Mouse (Mus musculus) T-helper 17 cell (primary cell): ENCODE results near the gene 4922502D21Rik.

Experiments
- in situ Hi-C, 2 experiments: fragments of 300-600 bp; cut with MboI, MseI; formaldehyde crosslinking; loops; 1 replicate in 1 of 2; 2 replicates in 1 of 2; pipeline ENCODE4 v1.15.1; 2025; ENCODE audit warnings: high pct_unique_total_duplicates in 2 of 2

4922502D21Rik gene

GRCm38 (mm10) chr6:129315698-129316097 is 15.9 kb downstream of the 4922502D21Rik start:
- in situ Hi-C loops: no loop called here

- in situ Hi-C loops: no loop called here
These were observed 16.9 kb downstream of the 4922502D21Rik start for GRCm38 (mm10) chr6:129314655-129315168.

- in situ Hi-C loops: no loop called here
These were observed 19.1 kb downstream of the 4922502D21Rik start for GRCm38 (mm10) chr6:129312499-129312898.

DNA sequence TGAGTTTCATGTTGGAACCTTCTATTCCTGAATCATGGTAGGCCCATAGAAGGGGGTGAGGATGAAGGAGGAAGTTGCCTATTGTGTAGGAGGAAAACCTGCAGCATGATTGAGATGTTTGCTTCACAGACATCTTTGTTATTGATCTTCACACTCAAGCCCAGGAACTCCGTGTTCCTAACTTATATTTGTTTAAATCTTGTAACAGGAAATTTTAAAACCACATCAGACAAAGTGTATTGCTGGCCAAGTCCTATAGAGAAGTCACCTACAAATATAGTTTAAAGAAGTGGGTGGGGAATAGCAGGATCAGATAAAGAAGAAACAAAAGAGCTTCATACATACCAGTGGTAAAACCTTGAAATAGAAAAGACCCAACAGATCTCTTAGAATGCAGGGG is 27.4 kb downstream of the 4922502D21Rik start:
- in situ Hi-C loops: loop anchor here (10.0 kb wide), 2 partner anchors 381 to 441 kb away; partner anchors contain the start of gene Klri2 (in 1 of the 2)

DNA sequence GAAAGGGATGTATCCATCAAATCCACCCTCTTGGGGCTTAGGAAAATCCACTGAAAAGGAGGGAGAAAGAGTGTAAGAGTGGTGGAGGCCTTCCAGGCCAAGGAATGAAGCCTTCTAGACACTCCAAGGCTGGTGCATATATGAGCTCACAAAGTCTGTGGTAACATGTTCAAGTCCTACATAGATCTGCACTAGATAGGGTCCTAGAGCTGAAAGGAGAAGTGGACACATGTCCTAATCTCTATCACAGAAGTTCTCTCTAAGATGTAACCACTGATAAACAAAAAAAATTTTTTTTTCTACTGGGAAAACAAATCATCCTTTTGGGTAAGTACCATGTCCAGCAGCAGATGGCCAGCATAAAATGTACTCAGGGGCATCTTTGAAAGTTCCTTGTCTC is 42.9 kb downstream of the 4922502D21Rik start:
- in situ Hi-C loops: no loop called here

DNA sequence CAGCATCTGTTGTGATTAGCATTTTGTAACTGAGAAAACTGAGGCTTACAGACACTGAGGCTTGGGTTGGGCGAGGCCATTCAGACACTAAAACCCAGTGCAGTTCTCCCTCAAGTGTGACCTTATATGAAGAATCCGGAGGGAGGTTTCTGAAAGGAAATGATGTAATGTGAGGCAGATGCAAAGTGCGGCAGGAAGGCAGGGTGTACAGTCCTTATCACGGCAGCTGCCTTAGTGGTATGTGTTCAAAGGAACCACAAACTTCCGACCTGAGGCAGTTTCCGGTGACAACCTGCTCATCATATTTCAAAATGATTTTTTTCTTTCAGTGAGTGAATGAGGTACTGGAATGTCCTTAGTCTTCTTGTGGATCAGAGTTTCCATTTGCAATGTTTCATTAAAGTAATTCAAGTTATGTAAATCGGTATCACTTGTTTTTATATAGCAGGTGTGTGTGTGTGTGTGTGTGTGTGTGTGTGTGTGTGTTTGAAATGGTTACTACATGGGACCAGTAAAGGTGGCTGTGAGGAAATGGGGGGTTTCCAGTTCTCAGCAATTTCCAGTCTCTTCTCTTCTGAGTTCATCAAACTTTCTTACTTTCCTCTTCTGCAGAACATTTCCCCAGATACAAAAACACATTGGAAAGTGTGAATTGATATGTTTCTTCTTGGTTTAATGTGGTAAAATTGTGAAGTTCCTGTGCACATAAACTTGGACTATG is 47.1 kb downstream of the 4922502D21Rik start:
- in situ Hi-C loops: no loop called here

DNA sequence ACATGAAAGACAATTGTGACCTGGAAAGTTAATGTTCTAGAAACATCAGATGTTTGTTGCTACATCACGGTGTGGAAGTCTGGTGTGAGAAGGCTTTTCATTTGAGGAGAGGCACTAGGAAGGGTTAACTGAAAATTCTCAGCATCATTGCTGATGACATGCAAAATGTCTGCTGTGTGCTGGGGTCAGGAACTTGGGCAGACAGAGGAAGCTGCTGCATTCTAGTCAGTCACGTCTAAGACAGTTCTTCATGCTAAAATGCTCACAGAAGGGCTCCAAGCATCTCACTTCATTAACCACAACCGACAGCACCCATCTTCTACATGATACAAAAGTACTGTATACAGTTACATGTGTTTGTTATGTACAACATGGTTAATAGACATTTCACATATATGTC is 48.3 kb downstream of the 4922502D21Rik start:
- in situ Hi-C loops: no loop called here

DNA sequence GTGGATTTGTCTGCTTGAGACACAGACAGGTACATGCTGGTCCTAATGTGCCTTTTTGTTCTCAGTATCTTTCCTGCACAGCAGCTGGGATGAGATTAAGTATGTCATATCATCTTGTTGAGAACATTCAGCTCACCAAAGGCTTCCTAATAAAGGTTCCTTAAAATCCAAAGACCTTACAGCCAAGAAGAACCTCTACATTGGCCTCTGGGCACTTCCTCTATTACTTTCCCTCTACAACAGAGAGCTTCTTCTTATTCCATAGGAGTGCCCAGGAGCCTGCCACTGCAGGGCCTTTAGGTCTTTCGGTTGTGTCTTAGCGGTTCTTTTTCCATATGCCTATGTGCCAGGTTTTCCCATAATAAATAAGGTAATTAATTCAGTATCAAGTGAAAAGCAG is 55.1 kb downstream of the 4922502D21Rik start:
- in situ Hi-C loops: no loop called here

- in situ Hi-C loops: no loop called here
These were observed 55.9 kb downstream of the 4922502D21Rik start for GRCm38 (mm10) chr6:129275624-129276203.

GRCm38 (mm10) chr6:129275220-129275619 is 56.4 kb downstream of the 4922502D21Rik start, which contains the start of gene Cd69:
Gene Cd69 (minus strand): TSS chr6:129275436.
- in situ Hi-C loops: no loop called here

GRCm38 (mm10) chr6:129274476-129274875 is 57.1 kb downstream of the 4922502D21Rik start:
- in situ Hi-C loops: no loop called here

DNA sequence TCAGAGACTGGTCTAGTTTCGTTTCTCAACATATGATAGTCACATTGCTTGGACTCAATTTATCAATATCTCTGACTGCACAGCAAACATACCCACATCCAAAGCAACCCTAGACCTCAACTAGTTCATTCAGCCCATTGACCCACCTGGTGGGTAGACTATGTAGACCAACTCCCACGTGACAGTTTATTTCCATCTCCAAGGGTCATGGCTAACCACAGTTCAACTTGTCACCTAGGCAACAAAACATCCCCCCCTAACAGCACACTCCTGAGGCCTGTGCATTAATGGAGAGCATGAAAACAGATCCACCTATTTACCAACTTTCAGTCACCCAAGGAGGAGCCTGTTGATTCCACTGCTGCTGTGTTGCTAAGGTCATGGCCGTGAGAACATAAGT is 57.9 kb downstream of the 4922502D21Rik start:
- in situ Hi-C loops: no loop called here
